Mouse (Mus musculus) naive thymus-derived CD4-positive, alpha-beta T cell, adult 2 months (primary cell): ENCODE measurements around the gene Asic2.

Experiments used
- DNase-seq: peaks from one replicate; pipeline ENCODE4 v3.0.0-alpha.2; 2011; ENCODE audit warnings: low read depth

The Asic2 gene

DNA sequence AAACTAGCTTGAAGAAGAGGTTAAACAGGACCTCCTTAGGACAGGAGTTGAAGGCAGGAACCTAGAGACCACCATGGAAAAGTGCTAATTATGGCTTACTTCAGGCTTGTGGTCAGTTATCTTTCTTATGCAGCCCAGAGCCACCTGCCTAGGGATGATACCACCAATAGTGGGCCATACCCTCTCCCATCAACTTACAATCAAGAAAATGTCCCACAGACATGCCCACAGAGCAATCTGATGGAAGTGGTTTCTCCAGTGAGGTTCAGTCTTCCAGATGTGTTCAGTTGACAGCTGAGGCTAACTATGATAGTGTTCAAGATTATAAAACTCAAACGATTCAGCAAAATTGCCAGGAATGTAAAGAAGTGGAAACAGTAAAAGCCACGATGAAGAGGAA is 1124.8 kb downstream of the Asic2 start:
- no peak for DNase-seq

DNA sequence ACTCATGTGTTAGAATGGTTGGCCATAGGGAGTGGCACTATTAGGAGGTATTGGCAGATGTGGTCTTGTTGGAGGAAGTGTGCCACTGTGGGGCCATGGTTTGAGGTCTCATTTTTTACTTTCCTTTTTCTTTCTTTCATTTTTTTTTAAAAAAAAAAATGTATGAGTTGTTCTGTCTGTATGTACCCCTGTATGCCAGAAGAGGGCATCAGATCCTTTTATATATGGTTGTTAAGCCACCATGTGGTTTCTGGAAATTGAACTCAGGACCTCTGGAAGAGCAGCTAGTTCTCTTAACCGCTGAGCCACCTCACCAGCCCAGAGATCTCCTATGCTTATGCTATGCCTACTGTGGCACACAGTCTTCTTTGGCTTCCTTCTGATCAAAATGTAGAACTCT is 1129.5 kb downstream of the Asic2 start:
- no peak for DNase-seq

DNA sequence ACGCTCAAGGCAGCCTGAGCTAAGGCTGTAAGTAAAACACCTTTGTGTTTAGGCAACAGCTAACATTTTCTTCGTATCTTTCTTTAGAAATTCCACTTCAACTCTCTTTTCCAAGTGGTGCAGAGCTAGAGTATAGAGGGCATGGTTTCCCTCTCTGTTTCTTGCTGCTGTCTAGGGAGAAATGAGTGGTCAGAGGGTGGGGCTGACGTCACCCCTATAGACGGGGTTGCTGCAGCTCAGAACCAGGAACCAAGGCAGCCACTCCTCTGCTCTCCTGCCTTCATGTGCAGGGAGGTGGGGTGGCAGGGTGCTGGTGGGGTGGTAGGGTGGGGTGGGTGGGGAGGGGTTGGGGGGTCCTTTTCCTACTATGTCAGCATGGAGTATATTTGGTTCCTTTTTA is 1132.4 kb downstream of the Asic2 start:
- DNase-seq: no peak

DNA sequence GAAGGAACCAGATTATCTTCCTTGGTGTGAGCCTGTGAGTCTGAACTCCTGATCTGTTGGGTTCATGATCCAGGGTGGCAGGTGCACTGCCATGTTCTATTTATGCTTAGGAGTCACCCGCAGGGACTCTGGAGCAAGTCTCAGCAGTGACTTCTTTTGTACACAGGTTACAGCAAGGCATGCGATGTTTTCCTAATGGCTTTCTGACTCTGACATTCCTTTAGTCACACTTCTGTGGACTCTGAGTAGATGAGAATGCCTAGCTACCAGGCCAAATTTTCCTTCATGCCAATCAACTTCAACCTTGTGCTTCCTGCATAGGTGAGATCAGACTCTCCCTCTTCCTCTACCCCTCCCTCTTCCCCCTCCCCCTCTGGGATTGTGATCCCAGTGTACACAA is 1132.9 kb downstream of the Asic2 start:
- DNase-seq: no peak
